Mouse (Mus musculus): ENCODE results near the gene Gsk3b. TPM values are rescaled to one million over a fixed set of nuclear protein-coding genes. Genes with fewer than 3 reads are reported as not detected.
"Not testable (repeated sequence)": the region's sequence is repeated elsewhere in the genome, so short reads cannot be mapped to it uniquely, and the experiment has no call there.

The Gsk3b gene
- polyA plus RNA-seq, 1 experiment from 2014 or later = 172 TPM

- no peak overlapping the region for H3K4me2 ChIP-seq (replicated peaks)
Measured at GRCm38 (mm10) chr16:38205272-38205671, 116.5 kb downstream of the Gsk3b start.

DNA sequence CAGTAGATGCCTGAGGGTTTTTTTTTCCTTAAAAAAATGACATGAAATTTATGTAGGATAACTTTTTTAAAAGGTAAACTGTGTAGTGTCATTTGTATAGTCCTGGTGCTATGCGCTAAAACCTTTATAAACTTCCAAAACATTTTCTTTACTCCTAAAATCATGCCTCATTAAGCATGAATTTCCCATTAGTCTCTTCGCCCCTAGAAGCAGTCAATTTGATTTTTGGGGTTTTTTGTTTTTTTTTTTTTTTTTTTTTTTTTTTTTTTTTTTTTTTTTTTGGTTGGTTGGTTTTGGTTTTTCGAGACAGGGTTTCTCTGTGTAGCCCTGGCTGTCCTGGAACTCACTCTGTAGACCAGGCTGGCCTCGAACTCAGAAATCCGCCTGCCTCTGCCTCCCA, 133.7 kb downstream of the Gsk3b start:
- not testable (repeated sequence) for H3K4me1 ChIP-seq (replicated peaks); ATAC-seq; H3K27me3 ChIP-seq; H3K4me2 ChIP-seq (replicated peaks); H3K4me3 ChIP-seq (replicated peaks); H3K9ac ChIP-seq (replicated peaks); H3K9me3 ChIP-seq; H3K27ac ChIP-seq
- 100% methylated on average over 5 of the region's 5 CpGs for WGBS
- peaks cover 41% of the 10 kb centered on the region for H3K36me3 ChIP-seq

More at GRCm38 (mm10) chr16:38205272-38205671, 116.5 kb downstream of the Gsk3b start:
- no peak for ATAC-seq
- Histone ChIP-seq H3K4me1 (replicated peaks) (no peaks in the 10 kb centered on the region), H3K4me3 (replicated peaks) (no peak overlapping the region), H3K27ac (no peak overlapping the region), H3K9ac (replicated peaks) (no peak overlapping the region), H3K9me3 (no peaks in the 10 kb centered on the region), H3K27me3 (no peaks in the 10 kb centered on the region), H3K36me3 (peaks cover 38% of the 10 kb centered on the region)
- 98% methylated on average over 7 of the region's 7 CpGs for WGBS

GRCm38 (mm10) chr16:38236936-38237585, 148.3 kb downstream of the Gsk3b start:
- no peaks in the 10 kb centered on the region for H3K27me3 ChIP-seq
- H3K4me2 ChIP-seq (replicated peaks) = no peak overlapping the region
- no peak overlapping the region for H3K4me3 ChIP-seq (replicated peaks)
- 86% methylated on average over 4 of the region's 4 CpGs for WGBS
- H3K9me3 ChIP-seq = no peaks in the 10 kb centered on the region
- peaks cover 29% of the 10 kb centered on the region for H3K36me3 ChIP-seq
- peaks cover 3% of the 10 kb centered on the region; the same call in 1 of the 2 replicates for H3K4me1 ChIP-seq (replicated peaks)
- H3K27ac ChIP-seq = no peak overlapping the region
- H3K9ac ChIP-seq (replicated peaks) = no peak overlapping the region
- ATAC-seq = no peak

DNA sequence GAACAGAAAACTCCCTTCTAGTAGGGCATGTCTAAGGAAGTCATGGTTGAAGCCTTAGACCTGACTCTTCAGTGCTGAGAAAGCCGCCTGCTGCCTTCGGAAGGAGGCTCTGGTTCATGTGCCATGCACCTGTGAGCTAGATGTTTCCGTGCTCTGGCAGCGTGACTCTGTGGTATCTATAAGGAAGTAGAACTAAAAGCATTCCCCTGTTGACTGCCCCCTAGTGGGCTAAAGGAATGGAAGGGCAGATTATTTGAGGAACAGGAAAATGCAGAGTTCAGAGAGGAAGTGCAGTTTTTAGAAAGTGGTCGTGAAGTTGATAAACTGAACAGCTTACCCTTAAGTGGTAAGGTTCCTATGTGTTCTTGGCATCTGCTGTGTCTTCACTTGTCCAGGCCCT, 150.9 kb downstream of the Gsk3b start:
- no peaks in the 10 kb centered on the region for H3K9me3 ChIP-seq

GRCm38 (mm10) chr16:38240167-38240566, 151.4 kb downstream of the Gsk3b start:
- 97% methylated on average over 10 of the region's 10 CpGs for WGBS
- 0 out of 2 replicates have a peak, but pooled peaks have one; percentile 14 for ATAC-seq
- no peak overlapping the region for H3K4me3 ChIP-seq (replicated peaks)
- H3K9me3 ChIP-seq = no peaks in the 10 kb centered on the region
- H3K27me3 ChIP-seq = no peaks in the 10 kb centered on the region
- no peak overlapping the region for H3K4me2 ChIP-seq (replicated peaks)
- H3K9ac ChIP-seq (replicated peaks) = no peak overlapping the region
- no peak overlapping the region for H3K27ac ChIP-seq
- 0 out of 2 replicates have a peak, but pooled peaks cover 3% of the 10 kb centered on the region for H3K4me1 ChIP-seq (replicated peaks)
- peaks cover 36% of the 10 kb centered on the region for H3K36me3 ChIP-seq

More for the DNA sequence above, 150.9 kb downstream of the Gsk3b start:
- 84% methylated on average over 5 of the region's 5 CpGs for WGBS
- Histone ChIP-seq H3K36me3 (peaks cover 36% of the 10 kb centered on the region), H3K4me3 (replicated peaks) (no peak overlapping the region), H3K9ac (replicated peaks) (no peak overlapping the region), H3K4me2 (replicated peaks) (no peak overlapping the region), H3K4me1 (replicated peaks) (0 out of 2 replicates have a peak, but pooled peaks cover 3% of the 10 kb centered on the region), H3K27me3 (no peaks in the 10 kb centered on the region), H3K27ac (no peak overlapping the region)
- no peak for ATAC-seq

GRCm38 (mm10) chr16:38244111-38244510, 155.3 kb downstream of the Gsk3b start:
- no peaks in the 10 kb centered on the region for H3K9me3 ChIP-seq
- ATAC-seq = no peak
- H3K4me3 ChIP-seq (replicated peaks) = no peak overlapping the region
- H3K4me1 ChIP-seq (replicated peaks) = 0 out of 2 replicates have a peak, but pooled peaks cover 3% of the 10 kb centered on the region
- peaks cover 32% of the 10 kb centered on the region for H3K36me3 ChIP-seq
- no peaks in the 10 kb centered on the region for H3K27me3 ChIP-seq
- no peak overlapping the region for H3K4me2 ChIP-seq (replicated peaks)
- WGBS = 92% methylated on average over 6 of the region's 6 CpGs
- H3K9ac ChIP-seq (replicated peaks) = no peak overlapping the region
- H3K27ac ChIP-seq = no peak overlapping the region

- ATAC-seq = no peak
- WGBS = 69% methylated on average over 2 of the region's 2 CpGs
- Histone ChIP-seq H3K9me3 (no peaks in the 10 kb centered on the region), H3K36me3 (peaks cover 25% of the 10 kb centered on the region), H3K27ac (no peak overlapping the region), H3K4me2 (replicated peaks) (no peak overlapping the region), H3K9ac (replicated peaks) (no peak overlapping the region), H3K27me3 (no peaks in the 10 kb centered on the region), H3K4me3 (replicated peaks) (no peak overlapping the region), H3K4me1 (replicated peaks) (0 out of 2 replicates have a peak, but pooled peaks cover 3% of the 10 kb centered on the region)
Measured at GRCm38 (mm10) chr16:38245379-38245778, 156.6 kb downstream of the Gsk3b start.

- H3K9me3 ChIP-seq = no peaks in the 10 kb centered on the region
- WGBS = 85% methylated on average over 5 of the region's 5 CpGs
- ATAC-seq = no peak
Measured at GRCm38 (mm10) chr16:38245849-38246585, 157.2 kb downstream of the Gsk3b start.

DNA sequence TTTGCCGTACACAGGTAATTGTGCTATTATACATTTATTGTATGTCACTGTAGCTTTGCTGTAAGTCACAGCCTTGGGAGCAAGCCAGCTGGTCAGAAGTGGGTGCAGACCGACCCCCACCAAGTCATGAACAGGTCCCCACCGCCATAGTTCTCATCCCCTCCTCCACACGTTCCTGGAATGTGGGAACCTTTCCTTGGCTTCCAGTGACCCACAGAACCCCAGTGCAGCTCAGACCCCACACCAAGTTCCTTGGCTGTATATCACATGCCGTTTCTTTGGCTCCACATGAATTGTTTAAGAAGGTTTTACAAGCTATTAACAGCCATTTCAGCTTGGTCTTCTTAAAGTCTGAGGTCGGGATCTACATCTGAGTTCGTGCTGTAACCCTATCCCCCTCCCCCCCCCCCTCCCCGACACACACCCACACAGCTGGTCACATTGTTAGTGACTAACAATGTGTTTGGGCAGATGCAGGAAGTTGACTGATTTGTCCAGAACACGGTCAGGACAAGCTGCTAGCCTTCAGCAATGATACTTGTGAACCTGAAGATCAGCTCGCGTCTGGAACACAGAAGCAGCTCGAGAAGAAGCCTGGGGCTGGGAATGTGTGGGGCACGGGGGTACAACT, 159.6 kb downstream of the Gsk3b start:
- Histone ChIP-seq H3K27ac (no peak overlapping the region), H3K36me3 (peaks cover 5% of the 10 kb centered on the region; the same call in 1 of the 2 replicates), H3K9ac (replicated peaks) (no peak overlapping the region), H3K27me3 (no peaks in the 10 kb centered on the region), H3K9me3 (no peaks in the 10 kb centered on the region), H3K4me2 (replicated peaks) (no peak overlapping the region), H3K4me1 (replicated peaks) (0 out of 2 replicates have a peak, but pooled peaks cover 3% of the 10 kb centered on the region), H3K4me3 (replicated peaks) (no peak overlapping the region)
- no peak for ATAC-seq
- WGBS = 72% methylated on average over 13 of the region's 13 CpGs

More at GRCm38 (mm10) chr16:38245849-38246585, 157.2 kb downstream of the Gsk3b start:
- no peaks in the 10 kb centered on the region for H3K27me3 ChIP-seq
- H3K27ac ChIP-seq = no peak overlapping the region; the same call in 1 of the 2 replicates
- H3K4me1 ChIP-seq (replicated peaks) = 0 out of 2 replicates have a peak, but pooled peaks cover 3% of the 10 kb centered on the region
- no peak overlapping the region for H3K4me3 ChIP-seq (replicated peaks)
- no peak overlapping the region for H3K9ac ChIP-seq (replicated peaks)
- H3K36me3 ChIP-seq = peaks cover 19% of the 10 kb centered on the region
- no peak overlapping the region for H3K4me2 ChIP-seq (replicated peaks)

DNA sequence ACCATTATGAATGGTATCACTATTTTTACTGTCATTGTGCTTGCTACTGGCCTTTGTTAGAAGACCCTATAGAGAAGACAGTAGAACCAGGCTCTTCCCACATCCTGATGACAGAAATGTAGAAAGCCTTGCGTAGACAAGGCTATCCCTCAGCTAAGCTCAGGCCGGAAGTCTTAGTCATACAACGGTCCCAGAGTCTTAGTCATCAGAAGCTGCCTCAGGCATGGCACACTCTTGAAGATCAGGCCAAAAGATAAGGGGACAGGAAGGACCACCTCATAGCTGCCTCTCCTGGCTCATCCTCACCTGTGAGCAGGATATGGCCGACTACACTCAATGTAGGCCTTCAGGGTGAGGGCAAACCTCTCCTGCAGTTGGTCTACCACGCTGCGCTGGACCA, 161.7 kb downstream of the Gsk3b start:
- no peak overlapping the region for H3K27ac ChIP-seq
- 91% methylated on average over 6 of the region's 6 CpGs for WGBS
- H3K36me3 ChIP-seq = peaks cover 3% of the 10 kb centered on the region; the same call in 1 of the 2 replicates
- H3K4me3 ChIP-seq (replicated peaks) = no peak overlapping the region
- no peaks in the 10 kb centered on the region for H3K27me3 ChIP-seq
- 0 out of 2 replicates have a peak, but pooled peaks cover 3% of the 10 kb centered on the region for H3K4me1 ChIP-seq (replicated peaks)
- no peaks in the 10 kb centered on the region for H3K9me3 ChIP-seq
- no peak for ATAC-seq
- H3K9ac ChIP-seq (replicated peaks) = no peak overlapping the region
- H3K4me2 ChIP-seq (replicated peaks) = no peak overlapping the region

- no peak overlapping the region for H3K4me2 ChIP-seq (replicated peaks)
- no peaks in the 10 kb centered on the region for H3K9me3 ChIP-seq
- no peak for ATAC-seq
- 87% methylated on average over 14 of the region's 14 CpGs for WGBS
- H3K27me3 ChIP-seq = no peaks in the 10 kb centered on the region
- no peak overlapping the region for H3K4me3 ChIP-seq (replicated peaks)
- H3K27ac ChIP-seq = no peak overlapping the region
- H3K36me3 ChIP-seq = no peaks in the 10 kb centered on the region
- no peak overlapping the region for H3K9ac ChIP-seq (replicated peaks)
- H3K4me1 ChIP-seq (replicated peaks) = 0 out of 2 replicates have a peak, but pooled peaks cover under 1% of the 10 kb centered on the region
Measured at GRCm38 (mm10) chr16:38254001-38254400, 165.2 kb downstream of the Gsk3b start.

GRCm38 (mm10) chr16:38255107-38255506, 166.3 kb downstream of the Gsk3b start:
- Histone ChIP-seq H3K27ac (no peak overlapping the region), H3K4me2 (replicated peaks) (no peak overlapping the region), H3K9me3 (no peaks in the 10 kb centered on the region), H3K27me3 (no peaks in the 10 kb centered on the region), H3K4me3 (replicated peaks) (no peak overlapping the region), H3K36me3 (no peaks in the 10 kb centered on the region), H3K9ac (replicated peaks) (no peak overlapping the region), H3K4me1 (replicated peaks) (no peaks in the 10 kb centered on the region)
- WGBS = 77% methylated on average over 4 of the region's 4 CpGs
- ATAC-seq = no peak

Data from midbrain, embryonic 13.5 days (tissue).